Mouse (Mus musculus): ENCODE measurements around the gene Rps6. TPM values are rescaled to one million over a fixed set of nuclear protein-coding genes. Genes with fewer than 3 reads are reported as not detected.

Rps6 gene
- polyA plus RNA-seq (2012; ENCODE audit: insufficient read depth, low replicate concordance) = 106 and 682 TPM in 2 replicates

DNA sequence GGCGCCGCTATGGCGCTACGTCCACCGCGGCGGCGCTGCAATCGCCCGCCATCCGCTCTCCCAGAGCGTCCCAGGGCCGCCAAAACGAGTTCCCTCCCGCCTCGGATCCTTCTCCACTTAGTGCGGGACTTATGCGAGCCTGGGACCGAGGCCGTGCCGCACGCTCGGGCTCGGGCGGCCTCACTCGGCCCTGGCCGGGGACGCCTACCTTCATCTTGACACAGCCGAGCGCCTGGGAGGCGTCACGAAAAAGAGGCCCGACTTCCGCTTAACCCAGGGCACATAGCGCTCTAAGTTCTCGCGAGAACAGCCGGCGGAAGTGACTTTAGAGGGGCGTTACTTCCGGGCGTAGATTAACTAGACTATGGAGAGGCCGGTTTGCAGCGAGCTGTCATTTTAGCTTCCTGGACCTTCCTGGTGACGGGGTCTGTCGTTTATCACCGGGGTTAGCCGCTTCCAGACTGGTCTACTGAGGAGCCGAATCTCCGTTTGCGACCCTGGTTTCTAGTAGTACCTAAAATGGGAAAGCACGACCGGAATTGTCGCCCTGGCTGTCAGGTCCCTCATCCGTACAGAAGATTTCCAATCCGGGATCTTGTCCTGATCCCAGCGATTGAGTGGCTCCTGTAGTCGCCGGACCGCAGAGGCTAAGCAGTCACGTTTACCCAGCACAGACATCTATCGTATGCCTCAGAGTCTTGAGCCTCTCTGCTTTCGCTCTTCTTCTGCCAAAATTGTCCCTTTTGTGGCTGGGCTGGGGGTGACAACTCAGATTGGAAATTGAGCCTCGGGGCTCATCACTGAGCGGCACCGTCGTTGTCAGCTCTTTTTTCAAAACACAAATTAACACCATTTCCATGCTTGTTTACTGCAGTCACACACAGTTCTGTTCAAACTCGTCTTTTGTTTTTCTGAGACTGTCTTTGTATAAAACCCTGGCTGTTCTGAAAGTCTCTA, at the start of gene Rps6:
TSS of gene Rps6 (minus strand) at position 300 of the 957 bp plus-strand sequence.
- TF ChIP-seq FLI1 (IDR thresholded peaks at IDR 0.05; ENCODE audit: low read length) = peak; percentile 81
- TF ChIP-seq GATA1 (IDR thresholded peaks at IDR 0.05; ENCODE audit: borderline replicate concordance, low read length) = no peak
- Histone ChIP-seq H3K36me3 (replicated peaks; ENCODE audit: low read length) (peaks cover 31% of the 10 kb centered on the region), H3K27me3 (replicated peaks) (no peaks in the 10 kb centered on the region), H3K9me3 (no peaks in the 10 kb centered on the region), H3K4me3 (replicated peaks) (peak within 1 kb of the TSS; percentile 94), H3K4me1 (peaks cover 33% of the 10 kb centered on the region)

DNA sequence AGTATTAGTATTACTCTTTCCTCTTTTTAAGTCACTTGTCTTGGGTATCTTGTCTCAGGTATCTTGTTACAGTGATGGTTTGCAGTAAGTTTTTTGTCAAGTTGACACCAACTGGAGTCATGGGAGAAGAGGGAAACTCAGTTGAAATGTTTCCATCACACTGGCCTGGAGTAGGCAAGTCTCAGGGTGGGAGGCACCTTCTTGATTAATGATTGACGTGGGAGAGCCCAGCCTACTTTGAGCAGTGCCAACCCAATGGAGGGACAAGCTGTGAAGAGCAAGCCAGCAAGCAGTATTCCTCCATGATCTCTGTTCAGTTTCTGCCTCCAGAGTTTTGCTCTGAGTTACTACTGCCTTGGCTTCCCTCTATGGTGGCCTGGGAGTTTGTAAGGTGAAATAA, 48.7 kb upstream of the Rps6 start:
- Histone ChIP-seq H3K4me1 (peaks cover 16% of the 10 kb centered on the region), H3K9me3 (no peaks in the 10 kb centered on the region), H3K4me3 (replicated peaks) (no peak overlapping the region), H3K27me3 (replicated peaks) (no peaks in the 10 kb centered on the region), H3K36me3 (replicated peaks; ENCODE audit: low read length) (peaks cover 2% of the 10 kb centered on the region)
- TF ChIP-seq FLI1 (IDR thresholded peaks at IDR 0.05; ENCODE audit: low read length) (no peak), GATA1 (IDR thresholded peaks at IDR 0.05; ENCODE audit: borderline replicate concordance, low read length) (no peak)

GRCm38 (mm10) chr4:86904969-86905368, 47.8 kb upstream of the Rps6 start:
- H3K27me3 ChIP-seq (replicated peaks) = no peaks in the 10 kb centered on the region
- peaks cover 16% of the 10 kb centered on the region for H3K4me1 ChIP-seq
- TF ChIP-seq GATA1 (IDR thresholded peaks at IDR 0.05; ENCODE audit: borderline replicate concordance, low read length) = no peak
- TF ChIP-seq FLI1 (IDR thresholded peaks at IDR 0.05; ENCODE audit: low read length) = no peak
- H3K9me3 ChIP-seq = no peaks in the 10 kb centered on the region
- H3K4me3 ChIP-seq (replicated peaks) = no peak overlapping the region
- peaks cover 6% of the 10 kb centered on the region for H3K36me3 ChIP-seq (replicated peaks; ENCODE audit: low read length)

DNA sequence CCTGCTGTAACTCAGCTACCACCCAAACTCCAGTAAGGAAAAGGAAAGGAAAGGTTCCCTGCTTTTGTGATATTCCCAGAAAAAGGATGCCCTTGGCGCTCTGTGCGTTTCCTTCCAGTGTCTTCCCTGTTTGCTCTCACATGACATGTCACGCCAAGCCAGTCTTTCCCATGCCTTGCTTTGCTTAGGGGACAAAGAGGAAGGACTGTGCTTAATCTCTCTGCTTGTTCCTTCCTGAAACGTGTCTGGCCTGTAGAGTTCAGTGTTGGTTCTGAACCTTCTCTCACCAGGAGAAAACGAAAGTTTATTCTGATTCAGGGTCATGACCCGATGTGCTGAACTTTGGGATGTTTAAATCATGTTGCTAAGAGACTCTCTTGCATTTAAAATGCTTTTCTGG, 45.1 kb upstream of the Rps6 start:
- H3K36me3 ChIP-seq (replicated peaks; ENCODE audit: low read length) = peaks cover 9% of the 10 kb centered on the region
- peak overlapping the region; percentile 80 for H3K4me3 ChIP-seq (replicated peaks)
- peaks cover 2% of the 10 kb centered on the region for H3K27me3 ChIP-seq (replicated peaks)
- peaks cover 23% of the 10 kb centered on the region for H3K4me1 ChIP-seq
- H3K9me3 ChIP-seq = no peaks in the 10 kb centered on the region
- TF ChIP-seq FLI1 (IDR thresholded peaks at IDR 0.05; ENCODE audit: low read length) (no peak), GATA1 (IDR thresholded peaks at IDR 0.05; ENCODE audit: borderline replicate concordance, low read length) (no peak)

- Histone ChIP-seq H3K27me3 (replicated peaks) (peaks cover 2% of the 10 kb centered on the region), H3K4me1 (peaks cover 21% of the 10 kb centered on the region), H3K36me3 (replicated peaks; ENCODE audit: low read length) (peaks cover 12% of the 10 kb centered on the region), H3K4me3 (replicated peaks) (no peak overlapping the region), H3K9me3 (no peaks in the 10 kb centered on the region)
- no peak for TF ChIP-seq GATA1 (IDR thresholded peaks at IDR 0.05; ENCODE audit: borderline replicate concordance, low read length)
Measured at GRCm38 (mm10) chr4:86898791-86899474, 41.7 kb upstream of the Rps6 start.

- no peaks in the 10 kb centered on the region for H3K9me3 ChIP-seq
- H3K36me3 ChIP-seq (replicated peaks; ENCODE audit: low read length) = peaks cover 12% of the 10 kb centered on the region
- H3K27me3 ChIP-seq (replicated peaks) = peaks cover 2% of the 10 kb centered on the region
- H3K4me1 ChIP-seq = peaks cover 16% of the 10 kb centered on the region
- no peak for TF ChIP-seq FLI1 (IDR thresholded peaks at IDR 0.05; ENCODE audit: low read length)
- no peak for TF ChIP-seq GATA1 (IDR thresholded peaks at IDR 0.05; ENCODE audit: borderline replicate concordance, low read length)
- no peak overlapping the region for H3K4me3 ChIP-seq (replicated peaks)
Measured at GRCm38 (mm10) chr4:86897411-86897810, 40.2 kb upstream of the Rps6 start.

GRCm38 (mm10) chr4:86887879-86888278, 30.7 kb upstream of the Rps6 start:
- 0 out of 2 replicates have a peak, but pooled peaks cover 3% of the 10 kb centered on the region for H3K9me3 ChIP-seq
- no peaks in the 10 kb centered on the region for H3K27me3 ChIP-seq (replicated peaks)
- H3K36me3 ChIP-seq (replicated peaks; ENCODE audit: low read length) = peaks cover 17% of the 10 kb centered on the region
- H3K4me3 ChIP-seq (replicated peaks) = no peak overlapping the region
- TF ChIP-seq GATA1 (IDR thresholded peaks at IDR 0.05; ENCODE audit: borderline replicate concordance, low read length) (no peak), FLI1 (IDR thresholded peaks at IDR 0.05; ENCODE audit: low read length) (no peak)
- peaks cover 49% of the 10 kb centered on the region for H3K4me1 ChIP-seq

- H3K4me3 ChIP-seq (replicated peaks) = peak overlapping the region; percentile 89
- H3K9me3 ChIP-seq = 0 out of 2 replicates have a peak, but pooled peaks cover 3% of the 10 kb centered on the region
- TF ChIP-seq GATA1 (IDR thresholded peaks at IDR 0.05; ENCODE audit: borderline replicate concordance, low read length) (0 out of 3 replicates have a peak, but pooled peaks have one; percentile 30), FLI1 (IDR thresholded peaks at IDR 0.05; ENCODE audit: low read length) (no peak)
- H3K4me1 ChIP-seq = peaks cover 56% of the 10 kb centered on the region
- no peaks in the 10 kb centered on the region for H3K27me3 ChIP-seq (replicated peaks)
- peaks cover 14% of the 10 kb centered on the region for H3K36me3 ChIP-seq (replicated peaks; ENCODE audit: low read length)
Measured at GRCm38 (mm10) chr4:86886160-86886878, 29.1 kb upstream of the Rps6 start.

- peak overlapping the region; percentile 89 for H3K4me3 ChIP-seq (replicated peaks)
- H3K9me3 ChIP-seq = 0 out of 2 replicates have a peak, but pooled peaks cover 3% of the 10 kb centered on the region
- peaks cover 14% of the 10 kb centered on the region for H3K36me3 ChIP-seq (replicated peaks; ENCODE audit: low read length)
- peaks cover 50% of the 10 kb centered on the region for H3K4me1 ChIP-seq
- TF ChIP-seq FLI1 (IDR thresholded peaks at IDR 0.05; ENCODE audit: low read length) = no peak
- no peak for TF ChIP-seq GATA1 (IDR thresholded peaks at IDR 0.05; ENCODE audit: borderline replicate concordance, low read length)
- H3K27me3 ChIP-seq (replicated peaks) = no peaks in the 10 kb centered on the region
Measured at GRCm38 (mm10) chr4:86885790-86886159, 28.6 kb upstream of the Rps6 start.
